Mouse (Mus musculus) liver, embryonic 14.5 days (tissue): ENCODE results near the gene Xrcc4.

Experiments
- CTCF ChIP-seq: IDR thresholded peaks from 2 replicates; pipeline ENCODE4 v1.5.1; 2016; ENCODE audit warnings: antibody characterized with exemption, low read depth, control low read depth
- EP300 ChIP-seq: IDR thresholded peaks from 2 replicates; pipeline ENCODE4 v1.6.1; 2016; ENCODE audit warnings: antibody characterized with exemption, low read depth

DNA sequence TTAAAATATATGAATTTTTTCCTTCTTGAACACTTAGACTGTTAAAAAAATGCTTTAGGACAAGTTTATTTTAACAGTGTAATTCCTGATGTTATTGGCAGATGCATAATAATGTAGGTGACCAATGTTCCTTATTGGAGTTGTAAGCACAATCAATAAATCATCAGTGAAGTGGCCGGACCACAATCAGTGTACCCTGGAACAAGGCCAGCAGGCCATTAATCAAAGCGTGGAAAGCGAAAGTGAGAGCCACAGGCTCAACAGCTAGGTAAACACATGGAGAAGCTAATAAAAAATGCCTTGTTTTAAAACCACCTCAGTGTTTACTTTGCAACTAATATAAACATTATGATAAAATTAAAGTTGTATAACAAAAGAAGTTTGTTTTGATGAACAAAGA lies 159.9 kb downstream of the Xrcc4 start:
- TF ChIP-seq CTCF: no peak
- TF ChIP-seq EP300: no peak
